Mouse (Mus musculus) fibroblast of lung, adult 2 months (primary cell): ENCODE measurements around the gene Fam155a.
"Not testable (repeated sequence)": the region's sequence is repeated elsewhere in the genome, so short reads cannot be mapped to it uniquely, and the experiment has no call there.

Source experiments
- DNase-seq: peaks from one replicate; pipeline ENCODE4 v3.0.0-alpha.2; 2011; ENCODE audit warnings: low read depth

Fam155a gene

GRCm38 (mm10) chr8:9660014-9660413 is 110.9 kb downstream of the Fam155a start:
- DNase-seq = not testable (repeated sequence)

- no peak for DNase-seq
Measured at GRCm38 (mm10) chr8:9656901-9657300, 114.1 kb downstream of the Fam155a start.

GRCm38 (mm10) chr8:9654826-9655225 is 116.1 kb downstream of the Fam155a start:
- DNase-seq = no peak

- DNase-seq = no peak
Measured at GRCm38 (mm10) chr8:9653643-9654042, 117.3 kb downstream of the Fam155a start.

GRCm38 (mm10) chr8:9638162-9638561 is 132.8 kb downstream of the Fam155a start:
- DNase-seq = no peak

GRCm38 (mm10) chr8:9635240-9635639 is 135.7 kb downstream of the Fam155a start:
- no peak for DNase-seq

GRCm38 (mm10) chr8:9607086-9607701 is 163.8 kb downstream of the Fam155a start:
- no peak for DNase-seq

- no peak for DNase-seq
Measured at GRCm38 (mm10) chr8:9596003-9596402, 175.0 kb downstream of the Fam155a start.

- no peak for DNase-seq
Measured at GRCm38 (mm10) chr8:9581836-9582235, 189.1 kb downstream of the Fam155a start.

GRCm38 (mm10) chr8:9580192-9580591 is 190.8 kb downstream of the Fam155a start:
- no peak for DNase-seq

- DNase-seq = no peak
Measured at GRCm38 (mm10) chr8:9571977-9572376, 199.0 kb downstream of the Fam155a start.

GRCm38 (mm10) chr8:9569516-9570170 is 201.3 kb downstream of the Fam155a start:
- DNase-seq = no peak

- DNase-seq = no peak
Measured at GRCm38 (mm10) chr8:9549199-9549598, 221.8 kb downstream of the Fam155a start.

GRCm38 (mm10) chr8:9547558-9547954 is 223.4 kb downstream of the Fam155a start:
- DNase-seq = no peak

GRCm38 (mm10) chr8:9546919-9547557 is 223.9 kb downstream of the Fam155a start:
- no peak for DNase-seq

GRCm38 (mm10) chr8:9546429-9546828 is 224.5 kb downstream of the Fam155a start:
- DNase-seq = no peak

GRCm38 (mm10) chr8:9545665-9546064 is 225.3 kb downstream of the Fam155a start:
- DNase-seq = no peak

GRCm38 (mm10) chr8:9535730-9536372 is 235.1 kb downstream of the Fam155a start:
- no peak for DNase-seq

- no peak for DNase-seq
Measured at GRCm38 (mm10) chr8:9526515-9526914, 244.4 kb downstream of the Fam155a start.

GRCm38 (mm10) chr8:9521577-9521976 is 249.4 kb downstream of the Fam155a start:
- no peak for DNase-seq

- DNase-seq = no peak
Measured at GRCm38 (mm10) chr8:9500751-9501150, 270.2 kb downstream of the Fam155a start.

- DNase-seq = no peak
Measured at GRCm38 (mm10) chr8:9494225-9494598, 276.7 kb downstream of the Fam155a start.
